Mouse (Mus musculus): Measurements from ENCODE around the gene Pcnx.

- TF ChIP-seq CTCF (conservative IDR thresholded peaks at IDR 0.05; ENCODE audit: insufficient read depth, insufficient read length, low read depth, low read length), result peak; percentile 59
- peak; percentile 4 for TF ChIP-seq POLR2A (IDR thresholded peaks at IDR 0.05; ENCODE audit: low read depth, low read length)
These were observed at the start of gene Pcnx for GRCm38 (mm10) chr12:81859351-81860307.

All from kidney, adult 2 months (tissue).